Mouse (Mus musculus) small intestine, adult 2 months (tissue): Measurements from ENCODE around the gene Fbxl19. TPM values are rescaled to one million over a fixed set of nuclear protein-coding genes. Genes with fewer than 3 reads are reported as not detected.
A peak's percentile ranks its signal among the peaks of the same experiment; 100 is the strongest.

ENCODE experiments used
- H3K27ac ChIP-seq: fragments of 200-500 bp; 2 replicates; pipeline ENCODE4 v1.5.1; 2012; ENCODE audit warnings: low read depth, low read length, control low read depth, inconsistent platforms; ENCODE audit not compliant: insufficient read depth
- H3K27me3 ChIP-seq: fragments of 200-500 bp; 2 replicates; pipeline ENCODE4 v1.6.1; 2012; ENCODE audit warnings: mild to moderate bottlenecking, moderate library complexity, low read length, inconsistent platforms; ENCODE audit not compliant: control insufficient read depth, insufficient read depth
- H3K36me3 ChIP-seq: fragments of 200-500 bp; 2 replicates; pipeline ENCODE4 v1.6.1; 2012; ENCODE audit warnings: mild to moderate bottlenecking, low read length, control low read depth, inconsistent platforms; ENCODE audit not compliant: control insufficient read depth, insufficient read depth
- H3K4me1 ChIP-seq: fragments of 200-500 bp; 2 replicates; pipeline ENCODE4 v1.6.1; 2012; ENCODE audit warnings: low read length, inconsistent platforms, mixed read lengths; ENCODE audit not compliant: control insufficient read depth, insufficient read depth, insufficient read length
- H3K4me3 ChIP-seq: fragments of 200-500 bp; 2 replicates; pipeline ENCODE4 v1.5.1; 2012; ENCODE audit warnings: low read depth, mild to moderate bottlenecking, control low read depth, inconsistent platforms, low read length, moderate library complexity
- CTCF ChIP-seq: fragments of 200-500 bp; IDR thresholded peaks from 2 replicates; pipeline ENCODE4 v1.5.1; 2012; ENCODE audit warnings: low read depth, mild to moderate bottlenecking, control low read depth, inconsistent platforms, low read length, moderate library complexity, mixed read lengths; ENCODE audit not compliant: insufficient replicate concordance, insufficient read length; ENCODE audit errors: extremely low read depth
- POLR2A ChIP-seq: fragments of 200-500 bp; IDR thresholded peaks from 2 replicates; pipeline ENCODE4 v1.6.1; 2012; ENCODE audit warnings: low read depth, mild to moderate bottlenecking, control low read depth, inconsistent platforms, low read length, moderate library complexity
- WGBS: fragments of 180-500 bp; shearing (Covaris S2); methylation state at CpG from one replicate; pipeline ENCODE4 v1.1.7; 2018; 5-methylcytosine and 5-hydroxymethylcytosine counted together
- polyA plus RNA-seq: library from polyadenylated mRNA; depleted of rRNA; stranded (reverse); fragments of >200 nt; gene quantifications from 2 replicates; pipeline ENCODE4 v1.2.3, GENCODE M21; 2012

Fbxl19 gene
- polyA plus RNA-seq, 1 experiment, result 53.0 TPM

DNA sequence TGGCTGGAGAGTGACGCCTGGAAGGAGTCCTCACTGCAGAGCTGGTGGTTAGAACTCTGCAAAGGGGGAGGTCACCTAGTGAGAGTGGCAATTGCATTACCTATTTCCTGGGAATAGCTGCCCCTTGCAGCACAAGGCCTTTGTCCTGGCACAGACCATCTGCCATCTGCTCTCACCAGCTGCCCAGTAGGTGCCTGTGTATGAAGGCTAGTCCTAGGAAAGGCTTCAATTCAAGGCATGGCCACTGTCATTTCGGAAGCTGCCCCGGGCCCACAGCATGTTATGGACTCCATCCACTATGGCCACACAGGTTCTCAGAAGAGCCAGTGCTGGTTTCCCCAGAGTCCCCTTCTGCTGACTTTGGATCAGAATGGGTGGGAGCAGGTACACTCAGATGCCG is 54.2 kb downstream of the Fbxl19 start:
- H3K4me1 ChIP-seq, result peaks cover 7% of the 10 kb centered on the region; the same call in 1 of the 2 replicates
- H3K36me3 ChIP-seq, result peaks cover 55% of the 10 kb centered on the region
- H3K27ac ChIP-seq, result no peak overlapping the region
- TF ChIP-seq CTCF, result no peak
- no peak for TF ChIP-seq POLR2A
- 81% methylated on average over 4 of the region's 4 CpGs for WGBS
- H3K4me3 ChIP-seq, result no peak overlapping the region
- H3K27me3 ChIP-seq, result no peaks in the 10 kb centered on the region

DNA sequence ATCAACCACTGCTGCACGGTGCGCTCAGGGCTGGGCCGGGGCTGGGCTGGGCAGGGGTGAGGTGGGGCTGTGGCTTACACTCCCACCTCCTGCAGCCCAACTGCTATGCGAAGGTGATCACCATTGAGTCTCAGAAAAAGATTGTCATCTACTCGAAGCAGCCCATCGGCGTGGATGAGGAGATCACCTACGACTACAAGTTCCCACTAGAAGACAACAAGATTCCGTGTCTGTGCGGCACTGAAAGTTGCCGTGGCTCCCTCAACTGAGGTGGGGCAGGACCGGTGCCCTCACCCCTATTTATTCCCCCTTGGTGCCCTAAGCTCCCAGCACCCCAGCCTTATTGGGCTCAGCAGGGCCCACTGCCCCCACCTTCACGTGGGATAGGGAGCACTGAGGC is 54.9 kb downstream of the Fbxl19 start:
- WGBS, result 90% methylated on average over 13 of the region's 13 CpGs
- TF ChIP-seq CTCF, result no peak
- TF ChIP-seq POLR2A, result no peak
- Histone ChIP-seq H3K27ac (no peak overlapping the region), H3K4me3 (no peak overlapping the region), H3K4me1 (peaks cover 7% of the 10 kb centered on the region; the same call in 1 of the 2 replicates), H3K27me3 (no peaks in the 10 kb centered on the region), H3K36me3 (peaks cover 51% of the 10 kb centered on the region)

DNA sequence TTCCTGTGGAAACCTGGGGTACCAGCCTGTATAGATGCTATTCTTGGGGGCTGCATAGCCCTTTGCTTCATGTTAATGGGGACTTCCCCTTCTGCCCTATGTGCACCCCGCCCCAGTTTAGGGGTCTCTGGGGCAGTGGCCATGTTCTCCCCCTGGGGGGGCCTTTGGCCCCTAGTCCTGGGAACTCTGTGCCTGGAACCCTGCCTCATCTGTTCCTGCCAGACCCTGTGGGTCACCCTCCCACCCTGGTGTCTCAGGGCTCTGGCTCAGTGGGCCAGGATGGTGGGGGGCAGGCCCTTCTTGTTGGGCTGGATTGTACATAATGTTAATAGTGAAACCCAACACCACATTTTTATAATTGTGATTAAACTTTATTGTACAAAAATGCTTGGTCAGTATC is 55.4 kb downstream of the Fbxl19 start:
- TF ChIP-seq CTCF, result no peak
- TF ChIP-seq POLR2A, result no peak
- Histone ChIP-seq H3K4me3 (no peak overlapping the region), H3K27ac (no peak overlapping the region), H3K4me1 (peaks cover 12% of the 10 kb centered on the region; the same call in 1 of the 2 replicates), H3K27me3 (no peaks in the 10 kb centered on the region), H3K36me3 (peaks cover 51% of the 10 kb centered on the region)
- WGBS, result 92% methylated on average over 1 of the region's 1 CpGs

DNA sequence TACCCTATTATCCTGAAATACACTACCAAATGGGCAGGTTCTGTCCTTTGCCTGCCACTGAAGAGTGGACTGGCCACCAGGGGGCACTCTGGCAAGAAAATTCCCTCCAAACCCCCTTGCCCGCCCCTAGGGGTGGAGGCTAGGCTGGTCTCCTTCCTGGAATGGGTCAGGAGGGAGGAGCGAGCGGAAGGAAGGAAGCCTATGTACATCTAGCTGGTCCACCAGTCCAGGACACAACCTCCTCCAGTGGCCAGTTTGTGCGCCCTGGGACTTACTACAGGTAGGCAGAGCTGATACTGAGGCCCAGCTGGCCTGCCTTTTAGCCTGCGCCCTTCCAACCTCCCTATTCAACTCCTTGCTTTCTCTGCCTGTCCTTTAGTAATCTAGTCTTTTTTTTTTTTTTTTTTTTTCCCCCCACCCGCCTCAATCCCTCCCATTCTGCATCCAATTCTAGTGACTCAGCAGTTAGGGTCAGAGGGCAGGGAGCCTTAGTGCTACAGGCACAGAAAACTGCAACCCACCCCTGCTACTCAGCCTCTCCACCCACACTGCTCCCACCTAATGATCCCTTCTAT is 56.2 kb downstream of the Fbxl19 start, which contains the start of gene Hsd3b7:
Hsd3b7 (plus strand) TSS at position 170 of the 575 bp plus-strand sequence.
- Histone ChIP-seq H3K27me3 (no peaks in the 10 kb centered on the region), H3K4me3 (peak within 1 kb of the TSS; percentile 53), H3K27ac (peak within 1 kb of the TSS; percentile 3), H3K36me3 (peaks cover 44% of the 10 kb centered on the region), H3K4me1 (peaks cover 18% of the 10 kb centered on the region; the same call in 1 of the 2 replicates)
- TF ChIP-seq POLR2A (peak; percentile 60), CTCF (peak; percentile 99)
- 4% methylated on average over 6 of the region's 6 CpGs for WGBS

DNA sequence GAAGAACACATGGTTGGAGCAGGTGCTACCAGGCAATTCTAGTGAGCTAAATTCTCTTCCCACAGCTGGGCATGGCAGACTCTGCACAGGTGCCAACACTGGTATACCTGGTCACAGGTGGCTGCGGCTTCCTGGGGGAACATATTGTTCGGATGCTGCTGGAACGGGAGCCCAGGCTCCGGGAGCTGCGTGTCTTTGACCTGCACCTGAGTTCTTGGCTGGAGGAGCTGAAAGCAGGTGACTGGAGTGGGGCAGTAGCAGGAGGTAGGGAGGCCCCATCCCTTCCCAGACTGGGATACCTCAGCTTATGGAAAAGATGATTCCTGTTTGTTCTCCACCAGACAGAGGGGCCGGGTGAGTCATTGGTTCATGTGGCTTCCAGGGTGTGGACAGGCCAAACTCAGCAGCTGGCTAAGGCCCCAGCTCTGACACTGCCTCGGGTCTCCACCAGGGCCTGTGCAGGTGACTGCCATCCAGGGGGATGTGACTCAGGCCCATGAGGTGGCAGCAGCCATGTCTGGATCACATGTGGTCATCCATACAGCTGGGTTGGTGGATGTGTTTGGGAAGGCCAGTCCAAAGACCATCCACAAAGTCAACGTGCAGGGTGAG is 56.8 kb downstream of the Fbxl19 start:
- Histone ChIP-seq H3K36me3 (peaks cover 38% of the 10 kb centered on the region), H3K27ac (peak overlapping the region; percentile 3), H3K4me1 (peaks cover 18% of the 10 kb centered on the region; the same call in 1 of the 2 replicates), H3K4me3 (peak overlapping the region; percentile 53), H3K27me3 (no peaks in the 10 kb centered on the region)
- WGBS, result 27% methylated on average over 8 of the region's 8 CpGs
- no peak for TF ChIP-seq POLR2A
- no peak for TF ChIP-seq CTCF

DNA sequence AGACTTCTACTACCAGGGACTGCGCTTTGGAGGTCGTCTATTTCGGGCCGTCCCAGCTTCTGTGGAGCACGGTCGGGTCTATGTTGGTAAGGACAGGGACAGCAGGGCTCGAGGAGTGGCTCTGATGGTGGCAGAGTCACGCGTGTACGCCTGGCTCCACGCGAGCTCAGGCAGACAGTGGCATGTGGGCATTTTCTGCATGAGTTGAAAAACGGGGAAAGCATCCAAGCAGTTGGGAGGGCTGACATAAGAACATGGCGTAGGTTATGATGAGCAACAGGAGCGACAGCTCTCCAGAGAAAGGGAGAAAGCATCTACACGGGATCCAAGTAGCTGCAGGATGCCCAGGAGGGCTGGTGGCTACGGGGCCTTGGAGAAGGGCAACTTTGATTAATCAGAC is 58.0 kb downstream of the Fbxl19 start:
- 91% methylated on average over 17 of the region's 17 CpGs for WGBS
- peaks cover 27% of the 10 kb centered on the region for H3K36me3 ChIP-seq
- no peak overlapping the region for H3K4me3 ChIP-seq
- TF ChIP-seq POLR2A (no peak), CTCF (no peak)
- no peak overlapping the region for H3K27ac ChIP-seq
- no peaks in the 10 kb centered on the region for H3K27me3 ChIP-seq
- peaks cover 21% of the 10 kb centered on the region for H3K4me1 ChIP-seq

DNA sequence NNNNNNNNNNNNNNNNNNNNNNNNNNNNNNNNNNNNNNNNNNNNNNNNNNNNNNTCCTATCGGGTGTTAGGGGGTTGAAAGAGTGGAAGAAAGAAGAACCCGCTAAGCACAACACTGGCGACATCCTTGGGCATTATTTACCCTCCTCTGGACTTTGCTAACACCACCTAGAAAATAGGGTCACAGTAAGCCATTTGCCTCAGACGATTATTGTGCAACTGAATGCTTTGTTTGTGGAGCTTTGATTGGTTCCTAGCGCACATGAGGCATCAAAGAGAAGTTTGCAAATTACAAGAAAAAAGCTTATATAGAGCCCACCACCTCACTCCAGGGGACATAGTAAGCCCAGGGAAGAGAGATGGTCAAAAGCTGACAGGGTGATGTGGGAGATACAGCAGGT is 64.5 kb downstream of the Fbxl19 start:
- H3K27ac ChIP-seq, result no peak overlapping the region
- H3K4me3 ChIP-seq, result no peak overlapping the region
- no peaks in the 10 kb centered on the region for H3K36me3 ChIP-seq
- no peaks in the 10 kb centered on the region for H3K27me3 ChIP-seq
- 67% methylated on average over 5 of the region's 5 CpGs for WGBS
- H3K4me1 ChIP-seq, result peaks cover 27% of the 10 kb centered on the region
- no peak for TF ChIP-seq POLR2A
- no peak for TF ChIP-seq CTCF
